Mouse (Mus musculus) myocyte (in vitro differentiated cells): ENCODE results near the gene Lzic. TPM values are rescaled to one million over a fixed set of nuclear protein-coding genes. Genes with fewer than 3 reads are reported as not detected.
A peak's percentile ranks its signal among the peaks of the same experiment; 100 is the strongest.

ENCODE experiments used
- H3K27me3 ChIP-seq: one replicate; pipeline ENCODE4 v1.6.1; 2011; ENCODE audit not compliant: control insufficient read depth, insufficient read depth, insufficient read length
- H3K36me3 ChIP-seq: one replicate; pipeline ENCODE4 v1.6.1; 2011; ENCODE audit not compliant: control insufficient read depth, insufficient read depth
- H3K4me2 ChIP-seq: one replicate; pipeline ENCODE4 v1.6.1; 2011; ENCODE audit warnings: low read depth, control low read depth
- H3K4me3 ChIP-seq: one replicate; pipeline ENCODE4 v1.5.1; 2011; ENCODE audit warnings: mild to moderate bottlenecking, control low read depth, moderate library complexity
- H3K79me2 ChIP-seq: one replicate; pipeline ENCODE4 v1.6.1; 2011; ENCODE audit not compliant: control insufficient read depth, insufficient read depth
- H3ac ChIP-seq: one replicate; pipeline ENCODE4 v1.6.1; 2011; ENCODE audit not compliant: control insufficient read depth, insufficient read length
- CEBPB ChIP-seq: IDR thresholded peaks from 2 replicates; pipeline ENCODE4 v1.6.1; 2011; ENCODE audit warnings: mild to moderate bottlenecking, moderate library complexity; ENCODE audit not compliant: poor library complexity, insufficient read depth, severe bottlenecking
- E2F4 ChIP-seq: IDR thresholded peaks from one replicate; pipeline ENCODE4 v1.6.1; 2011; ENCODE audit warnings: mild to moderate bottlenecking, control low read depth, moderate library complexity; ENCODE audit not compliant: insufficient read depth
- MAX ChIP-seq: IDR thresholded peaks from one replicate; pipeline ENCODE4 v1.6.1; 2011; ENCODE audit warnings: low read depth, mild to moderate bottlenecking, control low read depth
- MYOD1 ChIP-seq, 3 experiments: IDR thresholded peaks; one replicate each; pipeline ENCODE4 v1.6.1; 2011; ENCODE audit warnings: control low read depth in 2 of 3, low read depth in 2 of 3, mild to moderate bottlenecking in 2 of 3, moderate library complexity in 1 of 3; ENCODE audit not compliant: insufficient read length in 2 of 3, control insufficient read depth in 1 of 3
- MYOG ChIP-seq, 3 experiments: IDR thresholded peaks; one replicate each; pipeline ENCODE4 v1.6.1; 2011; ENCODE audit warnings: control low read depth in 2 of 3, low read depth in 2 of 3, mild to moderate bottlenecking in 2 of 3; ENCODE audit not compliant: insufficient read length in 2 of 3, control insufficient read depth in 1 of 3, insufficient read depth in 1 of 3
- POLR2A ChIP-seq: IDR thresholded peaks from one replicate; pipeline ENCODE4 v1.6.1; 2011; ENCODE audit warnings: low read depth, mild to moderate bottlenecking, control low read depth, moderate library complexity; ENCODE audit not compliant: insufficient read length
- POLR2AphosphoS2 ChIP-seq: IDR thresholded peaks from one replicate; pipeline ENCODE4 v1.6.1; 2011; ENCODE audit warnings: low read depth, control low read depth; ENCODE audit not compliant: insufficient read length
- REST ChIP-seq: IDR thresholded peaks from one replicate; pipeline ENCODE4 v1.6.1; 2011; ENCODE audit warnings: mild to moderate bottlenecking, control low read depth, moderate library complexity; ENCODE audit not compliant: insufficient read depth, insufficient read length
- SRF ChIP-seq: IDR thresholded peaks from one replicate; pipeline ENCODE4 v1.6.1; 2011; ENCODE audit warnings: low read depth; ENCODE audit not compliant: control insufficient read depth, insufficient read length
- TCF12 ChIP-seq: IDR thresholded peaks from one replicate; pipeline ENCODE4 v1.6.1; 2011; ENCODE audit warnings: mild to moderate bottlenecking, control low read depth; ENCODE audit not compliant: poor library complexity, insufficient read depth, severe bottlenecking
- TCF3 ChIP-seq: IDR thresholded peaks from one replicate; pipeline ENCODE4 v1.6.1; 2011; ENCODE audit warnings: low read depth, control low read depth; ENCODE audit not compliant: insufficient read length
- USF1 ChIP-seq: IDR thresholded peaks from one replicate; pipeline ENCODE4 v1.6.1; 2011; ENCODE audit warnings: low read depth, mild to moderate bottlenecking, control low read depth, moderate library complexity
- polyA plus RNA-seq: library from polyadenylated mRNA; unstranded; fragments of >200 nt; fragmentation: generic; extraction: Trizol; gene quantifications from one replicate; pipeline ENCODE4 v1.2.1, GENCODE M21; 2012; ENCODE audit warnings: missing spikeins

Gene Lzic
- polyA plus RNA-seq, 1 experiment = 45.5 TPM

- H3K4me3 ChIP-seq = no peak overlapping the region
- no peak overlapping the region for H3ac ChIP-seq
- H3K27me3 ChIP-seq = no peaks in the 10 kb centered on the region
- TF ChIP-seq REST (no peak), SRF (no peak), USF1 (no peak), MYOD1 (IDR thresholded peaks at IDR 0.05; ENCODE audit: control insufficient read depth in 1 of 3, insufficient read length in 2 of 3, low read depth in 2 of 3) (no peak), POLR2A (no peak), POLR2AphosphoS2 (no peak), E2F4 (no peak), TCF3 (no peak), CEBPB (no peak), TCF12 (no peak), MAX (no peak), MYOG (IDR thresholded peaks at IDR 0.05; ENCODE audit: control insufficient read depth in 1 of 3, insufficient read depth in 1 of 3, insufficient read length in 2 of 3, low read depth in 2 of 3) (no peak)
- no peaks in the 10 kb centered on the region for H3K79me2 ChIP-seq
- peaks cover 34% of the 10 kb centered on the region for H3K36me3 ChIP-seq
- H3K4me2 ChIP-seq = no peak overlapping the region
These were observed 11.6 kb downstream of the Lzic start for GRCm38 (mm10) chr4:149496612-149497011.

- Histone ChIP-seq H3K79me2 (no peaks in the 10 kb centered on the region), H3K4me2 (no peak overlapping the region), H3K27me3 (no peaks in the 10 kb centered on the region), H3K36me3 (peaks cover 26% of the 10 kb centered on the region), H3ac (no peak overlapping the region), H3K4me3 (no peak overlapping the region)
- no peak for TF ChIP-seq MYOG (IDR thresholded peaks at IDR 0.05; ENCODE audit: control insufficient read depth in 1 of 3, insufficient read depth in 1 of 3, insufficient read length in 2 of 3, low read depth in 2 of 3)
- TF ChIP-seq CEBPB = no peak
- TF ChIP-seq USF1 = no peak
- TF ChIP-seq POLR2A = no peak
- TF ChIP-seq REST = no peak
- TF ChIP-seq SRF = no peak
- no peak for TF ChIP-seq TCF3
- no peak for TF ChIP-seq E2F4
These were observed 13.9 kb downstream of the Lzic start for GRCm38 (mm10) chr4:149498901-149499300.

GRCm38 (mm10) chr4:149499790-149500189, 14.8 kb downstream of the Lzic start:
- no peak overlapping the region for H3ac ChIP-seq
- no peak overlapping the region for H3K4me3 ChIP-seq
- H3K36me3 ChIP-seq = peaks cover 19% of the 10 kb centered on the region
- TF ChIP-seq MAX (no peak), REST (no peak)
- H3K27me3 ChIP-seq = no peaks in the 10 kb centered on the region
- H3K79me2 ChIP-seq = no peaks in the 10 kb centered on the region
- no peak overlapping the region for H3K4me2 ChIP-seq

- Histone ChIP-seq H3ac (no peak overlapping the region), H3K4me3 (no peak overlapping the region), H3K36me3 (peaks cover 7% of the 10 kb centered on the region), H3K79me2 (no peaks in the 10 kb centered on the region), H3K4me2 (no peak overlapping the region), H3K27me3 (no peaks in the 10 kb centered on the region)
- TF ChIP-seq TCF3 (no peak), POLR2AphosphoS2 (peak; percentile 41), SRF (no peak)
These were observed 19.3 kb downstream of the Lzic start for GRCm38 (mm10) chr4:149504363-149504762.

GRCm38 (mm10) chr4:149504858-149505257, 19.8 kb downstream of the Lzic start:
- Histone ChIP-seq H3K4me2 (no peak overlapping the region), H3ac (no peak overlapping the region), H3K27me3 (no peaks in the 10 kb centered on the region), H3K36me3 (peaks cover 3% of the 10 kb centered on the region), H3K4me3 (no peak overlapping the region), H3K79me2 (no peaks in the 10 kb centered on the region)
- no peak for TF ChIP-seq USF1
- TF ChIP-seq TCF3 = no peak
- no peak for TF ChIP-seq POLR2A
- TF ChIP-seq REST = no peak
- TF ChIP-seq POLR2AphosphoS2 = no peak
- TF ChIP-seq MAX = no peak
- TF ChIP-seq SRF = no peak
- no peak for TF ChIP-seq CEBPB
- no peak for TF ChIP-seq E2F4
- no peak for TF ChIP-seq TCF12
- no peak for TF ChIP-seq MYOG (IDR thresholded peaks at IDR 0.05; ENCODE audit: control insufficient read depth in 1 of 3, insufficient read depth in 1 of 3, insufficient read length in 2 of 3, low read depth in 2 of 3)
- no peak for TF ChIP-seq MYOD1 (IDR thresholded peaks at IDR 0.05; ENCODE audit: control insufficient read depth in 1 of 3, insufficient read length in 2 of 3, low read depth in 2 of 3)

GRCm38 (mm10) chr4:149505261-149505967, 20.4 kb downstream of the Lzic start:
- H3K27me3 ChIP-seq = no peaks in the 10 kb centered on the region
- H3ac ChIP-seq = no peak overlapping the region
- H3K79me2 ChIP-seq = no peaks in the 10 kb centered on the region
- TF ChIP-seq TCF12 = no peak
- no peak for TF ChIP-seq POLR2A
- TF ChIP-seq POLR2AphosphoS2 = no peak
- no peak for TF ChIP-seq SRF
- no peak for TF ChIP-seq TCF3
- TF ChIP-seq MYOD1 (IDR thresholded peaks at IDR 0.05; ENCODE audit: control insufficient read depth in 1 of 3, insufficient read length in 2 of 3, low read depth in 2 of 3) = no peak
- TF ChIP-seq E2F4 = no peak
- TF ChIP-seq MAX = no peak
- no peak for TF ChIP-seq CEBPB
- TF ChIP-seq REST = no peak
- no peak for TF ChIP-seq MYOG (IDR thresholded peaks at IDR 0.05; ENCODE audit: control insufficient read depth in 1 of 3, insufficient read depth in 1 of 3, insufficient read length in 2 of 3, low read depth in 2 of 3)
- H3K4me2 ChIP-seq = no peak overlapping the region
- H3K4me3 ChIP-seq = no peak overlapping the region
- peaks cover 3% of the 10 kb centered on the region for H3K36me3 ChIP-seq
